Mouse (Mus musculus) bone marrow macrophage, adult 2 months (primary cell): ENCODE measurements at regions not wholly inside any gene's neighbourhood (a gene's known extent, or its start where the extent isn't known, plus 50 kb on each side); places are given as distances from the start of the nearest gene placed in this dataset.

ENCODE experiments used
- CTCF ChIP-seq: IDR thresholded peaks from 2 replicates; pipeline ENCODE4 v1.5.1; 2012; ENCODE audit warnings: low read depth, mild to moderate bottlenecking, low read length, moderate library complexity
- POLR2A ChIP-seq: IDR thresholded peaks from 2 replicates; pipeline ENCODE4 v1.6.1; 2012; ENCODE audit warnings: mild to moderate bottlenecking, low read depth, low read length, borderline replicate concordance

GRCm38 (mm10) chr2:10861654-10862292 is 310.1 kb upstream of the Prkcq start:
- TF ChIP-seq POLR2A (no peak), CTCF (no peak)
